Mouse (Mus musculus): ENCODE results near the gene Rabl6.

The Rabl6 gene

DNA sequence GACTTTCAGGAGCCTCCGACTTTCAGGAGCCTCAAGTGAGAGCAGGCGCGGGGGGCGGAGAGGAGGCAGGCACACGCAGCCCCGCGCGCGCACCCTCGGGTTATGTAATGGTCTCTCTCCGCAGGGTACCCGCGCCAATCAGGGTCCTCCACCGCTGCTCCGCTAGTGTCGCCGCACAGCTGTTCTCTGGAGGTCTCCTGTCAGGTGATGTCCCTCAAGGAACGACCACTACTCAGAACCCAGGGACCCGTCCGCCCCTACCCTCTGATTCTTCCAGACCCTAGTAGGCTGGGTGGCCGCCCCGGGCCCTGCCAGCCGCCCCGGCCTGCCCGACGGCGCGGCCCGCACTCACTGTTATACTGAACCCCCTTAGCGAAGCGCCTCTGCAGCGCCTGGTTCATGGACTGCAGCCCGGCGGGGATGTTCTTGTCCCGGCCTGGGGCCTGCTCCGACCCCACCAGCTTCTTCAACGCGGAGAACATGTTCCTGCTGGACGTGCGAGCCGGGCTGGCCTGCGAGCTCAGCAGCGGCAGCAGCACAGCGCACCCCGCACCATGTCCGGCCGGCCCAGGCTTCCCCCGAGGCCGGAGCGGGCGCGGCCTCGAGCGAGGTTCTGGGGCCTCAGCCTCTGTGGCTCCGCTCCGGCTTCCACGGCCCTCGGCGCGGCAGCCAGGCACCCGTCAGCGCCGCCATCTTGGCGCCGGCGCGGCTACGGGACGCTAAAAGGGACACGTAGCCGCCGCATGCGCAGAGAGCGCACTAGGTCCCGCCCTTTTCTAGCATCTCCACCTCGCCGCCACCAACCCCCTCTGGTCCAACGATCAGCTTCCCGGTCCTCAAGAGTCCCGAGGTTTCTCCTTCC lies at the start of gene Rabl6:
TSS of gene Rabl6 (minus strand) at position 761 of the 862 bp plus-strand sequence.
- DNase-seq (ENCODE audit: low spot score in 2 of 2) = peak; percentile 80 to 86

DNA sequence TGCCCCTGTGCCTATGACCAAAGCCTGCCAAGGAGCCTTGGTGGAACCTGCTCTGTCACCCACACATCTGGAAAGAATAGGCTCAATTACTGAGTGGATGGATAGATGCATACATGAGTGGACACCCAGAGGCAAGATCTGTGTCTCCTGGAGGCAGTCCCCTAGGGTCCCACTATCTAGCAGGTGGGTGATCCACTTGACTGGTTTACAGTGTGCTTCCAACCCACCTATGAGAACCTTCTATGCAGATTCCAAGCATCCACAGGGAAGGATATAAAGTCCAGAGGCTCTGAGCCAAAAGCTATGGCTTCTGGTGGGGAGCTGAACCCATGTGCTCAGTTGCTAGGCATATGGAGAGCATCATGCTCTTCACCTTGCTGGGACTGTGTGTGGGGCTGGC lies 49.3 kb upstream of the Rabl6 start, which contains the start of gene Lcn5:
TSS of gene Lcn5 (plus strand) at position 301 of the 400 bp plus-strand sequence.
- DNase-seq (ENCODE audit: low spot score in 2 of 2) = no peak

DNA sequence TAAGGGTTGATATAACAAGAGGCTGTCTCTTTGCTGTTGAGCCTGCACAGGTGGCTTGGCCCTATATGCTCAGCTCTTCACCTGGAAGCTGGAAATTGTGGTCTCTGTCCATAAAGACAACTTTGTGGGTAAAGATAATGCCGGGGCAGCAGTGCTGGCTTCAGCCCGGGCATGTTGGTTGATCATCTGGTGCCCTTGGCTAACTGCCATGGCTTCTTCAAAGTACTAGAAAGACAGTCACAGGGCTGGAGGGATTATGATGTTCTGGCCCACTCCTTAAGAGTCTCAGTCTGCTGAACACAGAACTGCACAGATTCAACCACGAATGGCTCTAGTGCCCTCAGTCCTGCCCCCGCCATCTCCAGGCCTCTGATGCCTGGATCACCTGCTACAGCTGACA lies 48.9 kb upstream of the Rabl6 start:
- no peak for DNase-seq (ENCODE audit: low spot score in 2 of 2)

DNA sequence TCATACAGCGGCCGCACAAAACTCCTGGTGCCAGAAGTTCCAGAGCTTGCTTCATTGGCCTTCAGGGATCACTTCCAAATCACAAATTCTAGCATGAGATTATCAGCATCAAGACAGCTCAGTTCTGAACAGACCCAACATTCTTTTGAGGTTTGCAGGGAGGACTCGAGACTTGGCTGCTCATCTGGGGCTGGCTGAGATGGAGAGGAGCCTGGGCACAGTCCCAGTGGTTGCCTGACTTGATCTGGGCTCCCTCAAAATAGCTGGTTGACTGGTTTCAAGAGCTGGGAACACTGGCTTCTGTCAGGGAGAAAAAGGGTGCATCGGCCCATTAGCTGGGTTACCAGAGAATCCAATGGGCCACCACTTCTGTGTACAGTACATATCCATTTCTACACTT lies 48.4 kb upstream of the Rabl6 start:
- DNase-seq (ENCODE audit: low spot score in 2 of 2) = peak in 1 of 2 experiments; percentile 10

DNA sequence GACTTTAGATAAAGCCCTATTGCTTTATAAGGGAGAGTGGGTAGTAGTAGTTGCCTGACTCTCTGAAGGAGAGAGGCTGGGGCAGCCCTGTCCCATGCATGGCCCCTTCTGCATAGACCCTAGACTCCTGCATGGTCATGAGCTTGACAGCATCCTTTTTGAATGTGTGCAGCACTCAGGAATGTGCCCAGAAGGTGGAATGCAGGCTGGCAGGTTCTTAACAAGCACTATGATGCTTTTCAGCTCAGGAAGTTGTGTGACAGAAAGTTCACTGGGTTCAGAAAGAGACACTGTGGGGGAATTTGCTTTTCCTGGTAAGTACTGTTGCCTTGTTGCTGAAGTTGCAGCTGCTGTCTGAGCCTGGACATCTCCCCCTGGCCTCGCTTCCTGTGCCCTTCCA lies 46.2 kb upstream of the Rabl6 start:
- no peak for DNase-seq (ENCODE audit: low spot score in 2 of 2)

DNA sequence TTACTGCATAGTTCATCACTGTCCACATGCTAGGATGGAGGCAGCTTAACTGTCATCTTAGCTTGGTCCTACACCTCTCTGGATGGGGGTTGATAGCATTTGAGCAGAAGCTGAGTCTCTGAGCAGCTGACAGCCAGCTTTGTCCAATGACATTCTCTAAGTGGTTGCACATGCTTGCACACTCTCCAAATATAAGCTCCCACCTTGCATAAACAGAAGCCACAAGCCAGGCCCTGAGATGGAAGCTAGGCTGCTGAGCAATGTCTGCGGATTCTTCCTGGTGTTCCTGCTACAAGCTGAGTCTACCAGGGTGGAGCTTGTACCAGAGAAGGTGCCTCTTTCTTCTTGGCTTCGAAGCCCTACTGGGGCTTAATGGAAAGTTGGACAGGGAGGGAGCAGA lies 44.6 kb upstream of the Rabl6 start, which contains the start of gene Lcn8:
TSS of gene Lcn8 (plus strand) at position 219 of the 400 bp plus-strand sequence.
- DNase-seq (ENCODE audit: low spot score in 2 of 2) = no peak

DNA sequence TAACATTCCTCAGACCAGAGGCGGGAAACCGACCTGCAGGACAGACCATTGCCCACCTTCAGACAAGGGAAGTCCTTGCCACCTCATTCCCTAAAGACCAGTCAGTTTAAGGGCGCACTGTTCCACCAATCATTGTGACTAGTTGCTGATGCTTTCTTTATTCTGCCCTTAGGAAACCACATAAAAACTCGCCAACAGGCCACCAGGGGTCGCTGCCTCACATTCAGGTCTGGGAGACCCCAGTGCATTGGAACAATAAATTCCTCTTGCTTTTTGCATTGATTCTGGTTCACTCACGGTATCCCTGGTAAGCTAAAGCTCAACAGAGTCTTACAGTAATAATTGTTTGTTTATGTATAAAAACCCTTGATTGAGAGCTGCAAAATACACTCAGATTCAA lies 31.6 kb upstream of the Rabl6 start:
- DNase-seq (ENCODE audit: low spot score in 2 of 2) = no peak

DNA sequence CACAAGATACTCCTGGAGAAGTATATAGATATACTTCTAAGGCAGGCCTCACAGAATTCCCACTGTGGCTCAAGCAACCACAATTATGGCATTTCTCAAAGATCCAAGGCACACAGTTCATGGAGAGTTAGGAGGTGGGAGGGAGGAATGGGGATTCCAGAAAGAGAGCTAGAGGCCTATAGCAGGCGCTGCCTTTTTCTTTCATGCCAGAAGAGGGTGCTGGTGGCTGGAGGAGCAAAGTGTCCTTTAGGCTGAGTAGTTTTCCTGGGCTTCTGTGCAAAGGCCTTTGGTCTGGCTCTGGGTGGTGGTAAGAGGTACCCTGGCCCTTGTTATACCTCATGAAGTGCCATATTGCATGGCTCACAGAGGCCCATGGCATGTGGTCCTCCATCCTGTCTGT lies 25.7 kb upstream of the Rabl6 start:
- no peak for DNase-seq (ENCODE audit: low spot score in 2 of 2)

DNA sequence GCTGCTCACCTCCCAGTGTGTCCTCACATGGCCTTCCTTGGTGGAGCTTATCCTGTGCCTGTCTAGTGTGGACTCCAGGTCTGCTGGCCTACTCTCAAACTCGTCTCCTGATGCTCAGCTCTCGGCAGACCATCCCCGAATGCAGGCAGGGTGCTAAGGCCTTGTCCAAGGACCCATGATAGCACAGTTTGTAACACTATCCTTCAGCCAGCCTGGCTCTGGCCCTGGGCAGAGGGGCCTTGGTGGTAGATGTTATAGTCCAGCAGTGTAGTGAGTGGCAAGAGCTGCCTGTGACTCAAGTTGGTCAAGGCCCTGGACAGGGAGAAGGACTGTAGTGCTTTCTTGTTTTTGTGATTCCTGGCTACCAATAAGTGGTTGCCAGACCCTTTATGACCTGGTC lies 25.3 kb upstream of the Rabl6 start:
- DNase-seq (ENCODE audit: low spot score in 2 of 2) = no peak

DNA sequence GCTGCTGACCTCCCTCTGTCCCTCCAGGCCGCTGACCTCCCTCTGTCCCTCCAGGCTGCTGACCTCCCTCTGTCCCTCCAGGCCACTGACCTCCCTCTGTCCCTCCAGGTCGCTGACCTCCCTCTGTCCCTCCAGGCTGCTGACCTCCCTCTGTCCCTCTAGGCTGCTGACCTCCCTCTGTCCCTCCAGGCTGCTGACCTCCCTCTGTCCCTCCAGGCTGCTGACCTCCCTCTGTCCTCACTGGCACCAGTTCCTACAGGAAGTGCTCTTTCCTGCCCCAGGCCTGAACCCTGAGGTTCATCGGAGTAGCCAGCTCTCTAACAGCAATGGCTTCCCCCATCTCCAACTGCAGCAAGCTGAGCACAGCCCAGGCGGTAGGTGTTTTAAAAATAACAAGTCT lies 20.4 kb upstream of the Rabl6 start:
- no peak for DNase-seq (ENCODE audit: low spot score in 2 of 2)

DNA sequence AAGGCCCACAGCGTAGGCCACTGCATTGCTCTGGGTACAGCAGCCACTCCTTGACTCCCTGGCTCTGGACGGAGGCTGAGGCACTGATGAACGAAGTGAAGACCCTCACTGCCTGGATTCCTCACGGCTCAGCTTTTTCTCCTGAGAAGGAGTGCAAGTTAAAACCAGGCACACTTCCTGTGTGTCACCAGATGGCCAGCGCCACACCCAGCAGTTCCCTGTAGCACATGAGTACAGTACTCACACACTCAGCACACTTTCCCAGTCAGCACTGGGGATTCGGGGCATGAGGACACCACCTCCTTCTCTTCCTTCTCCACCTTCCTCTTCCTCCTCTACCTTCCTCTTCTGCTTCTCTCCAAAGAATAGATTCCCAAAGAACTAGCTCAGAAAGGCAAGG lies 19.5 kb upstream of the Rabl6 start, which contains the start of gene Fcna:
TSS of gene Fcna (minus strand) at position 220 of the 400 bp plus-strand sequence.
- DNase-seq (ENCODE audit: low spot score in 2 of 2) = no peak

DNA sequence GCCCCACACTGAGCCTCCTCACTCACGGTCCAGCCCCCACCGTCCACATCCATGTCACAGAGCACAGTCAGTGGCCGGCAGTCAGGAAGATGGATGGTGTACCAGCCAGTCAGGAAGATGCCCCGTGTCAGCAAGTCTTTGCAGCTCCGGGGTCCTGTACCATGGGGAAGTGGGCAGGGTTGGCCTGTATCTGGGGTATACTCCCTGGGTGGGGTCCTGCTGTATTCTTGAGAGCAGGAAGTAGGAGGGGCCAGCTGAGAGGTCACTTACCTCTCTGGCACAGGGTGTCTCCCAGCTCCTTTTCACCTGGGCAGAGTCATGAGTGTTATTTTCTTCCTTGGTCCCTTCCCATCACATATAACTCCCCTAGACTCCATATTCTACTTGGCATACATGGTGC lies 17.7 kb upstream of the Rabl6 start:
- DNase-seq (ENCODE audit: low spot score in 2 of 2) = no peak

DNA sequence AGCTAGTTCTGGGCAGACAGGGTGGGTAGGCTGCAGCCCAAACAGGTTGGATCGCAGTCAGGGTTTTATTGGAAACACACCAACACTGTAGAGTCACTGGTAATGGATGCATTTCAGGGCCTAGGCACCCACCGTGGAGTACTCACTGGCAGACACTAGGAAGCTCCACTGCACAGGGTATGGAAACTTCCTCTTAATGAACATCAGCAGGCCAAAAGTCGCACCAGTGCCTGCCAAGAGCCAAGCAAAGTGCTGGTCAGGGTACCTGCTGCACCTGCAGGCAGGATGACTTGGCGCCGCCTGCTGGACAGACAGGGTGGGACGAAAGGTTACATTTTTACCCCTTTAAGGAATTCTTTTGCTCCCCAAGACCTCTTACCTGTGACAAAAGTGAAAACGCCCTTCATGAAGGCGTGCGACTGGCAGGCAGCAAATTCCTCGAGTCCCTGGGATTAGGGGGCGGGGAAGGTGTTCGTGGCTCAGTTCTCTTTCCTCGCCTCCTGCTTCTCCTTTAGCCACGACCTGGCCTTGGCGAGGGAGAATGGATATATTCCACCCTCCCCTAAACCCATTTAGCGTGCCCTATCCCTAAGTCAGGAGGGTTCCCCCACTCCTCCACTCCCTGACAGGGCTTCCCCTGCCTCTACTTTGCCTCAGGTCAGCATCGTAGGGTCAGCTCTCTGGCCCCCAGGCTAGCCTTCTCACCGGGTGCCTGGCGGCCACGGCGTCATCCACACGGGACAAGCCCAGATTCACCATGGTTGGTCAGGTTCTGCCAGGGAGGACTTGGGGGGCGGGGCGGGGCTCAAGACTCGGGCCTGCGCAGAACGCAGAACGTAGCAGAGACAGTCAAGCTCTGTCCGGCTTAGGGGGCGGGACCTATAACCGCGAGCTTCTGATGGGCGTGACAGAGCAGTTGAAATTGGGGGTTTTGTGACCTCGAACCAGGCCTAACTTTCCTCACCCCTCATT lies 13.2 kb upstream of the Rabl6 start, which contains the start of gene Tmem141:
TSS of gene Tmem141 (minus strand) at position 777 of the 972 bp plus-strand sequence.
- peak; percentile 86 to 90 for DNase-seq (ENCODE audit: low spot score in 2 of 2)

DNA sequence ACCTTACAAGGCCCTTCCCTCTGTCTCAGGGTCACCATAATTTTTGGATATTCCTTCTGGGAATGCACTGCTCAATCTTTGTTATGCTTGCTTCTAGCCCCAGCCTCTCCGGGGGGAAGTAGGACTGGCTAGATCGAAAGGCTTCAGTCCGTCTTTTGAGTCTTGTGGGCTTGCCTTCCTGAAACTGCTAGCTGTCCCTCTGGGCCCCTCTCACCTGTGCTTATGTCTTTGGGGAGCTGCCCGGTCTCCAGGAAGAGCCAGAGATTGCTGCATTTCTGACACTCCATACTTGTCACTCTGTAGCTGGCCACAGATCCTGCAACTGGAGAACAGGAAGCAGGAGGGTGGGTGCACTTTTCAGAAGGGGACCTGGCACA lies 12.5 kb upstream of the Rabl6 start:
- no peak for DNase-seq (ENCODE audit: low spot score in 2 of 2)

DNA sequence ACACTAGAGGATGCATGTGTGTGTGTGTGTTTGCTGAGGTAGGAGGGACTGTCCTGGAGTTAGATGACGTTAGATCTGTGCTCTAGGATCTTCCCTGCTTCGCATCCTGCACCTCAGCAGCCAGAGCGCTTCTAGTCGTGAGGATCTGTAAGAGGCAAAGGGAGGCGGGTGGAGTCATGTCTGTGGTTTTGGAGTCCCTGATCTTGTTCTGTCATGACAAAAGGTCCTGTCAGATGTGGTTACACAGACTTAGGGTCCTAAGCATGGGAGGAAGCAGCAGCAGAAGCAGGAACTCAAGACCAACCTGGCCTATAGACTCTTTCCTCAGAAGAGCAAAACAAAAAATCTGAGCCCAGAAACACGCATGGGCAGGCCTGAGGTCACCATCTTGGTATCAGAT lies 12.1 kb upstream of the Rabl6 start:
- DNase-seq (ENCODE audit: low spot score in 2 of 2) = no peak

DNA sequence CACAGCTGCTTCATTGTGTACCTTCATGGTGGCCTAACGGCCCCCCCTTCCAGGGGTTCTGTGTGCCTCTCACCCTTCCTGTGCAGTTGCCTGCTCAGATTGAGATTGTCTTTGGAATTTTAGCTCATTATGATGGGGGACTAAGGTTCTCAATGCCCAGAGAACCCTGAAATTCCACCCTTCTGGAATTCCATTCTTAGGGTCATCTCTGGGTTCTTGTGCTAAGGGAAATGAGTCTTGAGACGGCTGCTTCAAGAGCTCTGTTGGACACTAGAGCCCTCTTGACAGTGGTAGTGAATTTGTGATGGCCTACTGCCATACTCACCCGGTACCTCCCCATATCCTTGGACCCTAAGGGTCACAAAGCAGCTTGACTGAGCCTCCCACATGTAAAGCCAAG lies 9.3 kb upstream of the Rabl6 start, which contains the start of gene Ccdc183:
TSS of gene Ccdc183 (minus strand) at position 101 of the 400 bp plus-strand sequence.
- DNase-seq (ENCODE audit: low spot score in 2 of 2) = no peak

DNA sequence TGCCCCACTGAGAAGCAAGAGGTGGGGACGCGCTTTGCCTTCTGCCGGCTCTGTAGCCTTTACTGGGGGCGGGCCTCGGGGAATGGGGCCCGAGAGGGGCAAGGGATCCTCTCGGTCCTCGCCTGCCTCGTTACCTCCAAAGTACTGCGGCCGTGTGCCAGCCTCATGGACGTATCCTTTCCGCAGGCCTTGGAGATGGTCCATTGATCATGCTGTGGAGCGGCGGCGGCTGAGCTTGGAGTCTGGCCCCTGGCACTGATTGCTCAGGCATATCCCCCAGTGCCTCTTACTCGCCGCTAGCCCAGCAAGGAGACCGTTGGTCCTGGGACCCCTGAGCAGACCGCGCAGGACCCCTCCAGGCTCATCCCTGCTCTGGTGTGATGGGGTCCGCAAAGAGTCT lies 8.1 kb upstream of the Rabl6 start:
- DNase-seq (ENCODE audit: low spot score in 2 of 2) = no peak

DNA sequence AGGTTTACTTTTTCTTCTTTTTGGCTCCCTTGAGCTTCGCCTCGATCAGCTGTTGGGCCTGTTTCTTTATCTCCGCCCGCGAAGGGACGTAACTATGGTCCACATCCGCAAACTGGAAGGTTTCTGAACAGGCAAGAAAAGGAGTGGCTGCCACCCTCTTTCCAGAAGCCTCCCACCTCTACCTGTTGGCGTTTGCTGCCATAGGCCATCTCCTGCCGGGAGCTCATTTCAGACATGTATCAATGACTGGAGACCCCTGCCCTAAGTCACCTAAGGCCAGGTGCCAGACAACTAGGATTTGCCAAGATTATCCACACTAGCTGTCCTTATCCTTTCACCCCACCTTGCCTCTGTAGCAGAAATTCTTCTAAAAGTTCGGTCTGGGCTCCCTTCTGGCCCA lies 350 bp upstream of the Rabl6 start:
- no peak for DNase-seq (ENCODE audit: low spot score in 2 of 2)

DNA sequence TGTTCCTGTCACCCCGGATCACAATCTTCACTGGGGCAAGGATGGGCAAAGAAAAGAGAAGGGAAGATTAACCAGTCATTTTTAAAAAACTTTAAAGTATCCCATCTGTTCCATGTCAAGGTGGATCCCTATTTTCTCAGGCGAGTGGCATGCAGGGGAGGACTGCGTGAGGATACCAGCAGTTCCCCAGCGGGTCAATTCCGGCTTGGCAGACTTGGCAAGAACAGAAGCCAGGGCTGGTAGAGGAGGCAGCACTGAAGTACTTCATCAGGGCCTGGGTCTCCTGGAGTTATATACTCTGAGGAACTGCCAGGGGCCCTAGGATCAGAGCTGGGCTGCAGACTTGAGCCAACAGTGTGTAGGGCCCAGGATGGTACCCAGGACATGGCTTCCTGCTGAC lies 5.8 kb downstream of the Rabl6 start:
- no peak for DNase-seq (ENCODE audit: low spot score in 2 of 2)

DNA sequence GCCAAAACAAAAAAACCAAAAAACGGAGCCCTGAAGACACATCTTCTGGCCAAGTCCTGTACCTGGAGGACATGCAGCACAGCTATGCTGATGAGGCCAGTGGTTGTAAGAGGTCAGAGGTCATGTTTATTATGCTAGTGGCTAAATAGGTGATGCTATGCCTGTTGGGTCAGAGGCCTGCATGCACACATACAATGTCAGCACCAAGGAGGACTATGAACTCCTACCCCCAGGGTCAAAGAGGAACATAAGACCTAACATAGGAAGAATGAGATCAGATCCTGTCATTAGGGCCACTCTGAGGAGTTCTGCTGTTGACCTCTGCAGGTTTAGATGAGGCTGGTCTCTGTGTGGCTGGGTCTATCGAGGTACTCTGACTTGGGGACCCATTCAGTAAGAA lies 8.3 kb downstream of the Rabl6 start:
- no peak for DNase-seq (ENCODE audit: low spot score in 2 of 2)

DNA sequence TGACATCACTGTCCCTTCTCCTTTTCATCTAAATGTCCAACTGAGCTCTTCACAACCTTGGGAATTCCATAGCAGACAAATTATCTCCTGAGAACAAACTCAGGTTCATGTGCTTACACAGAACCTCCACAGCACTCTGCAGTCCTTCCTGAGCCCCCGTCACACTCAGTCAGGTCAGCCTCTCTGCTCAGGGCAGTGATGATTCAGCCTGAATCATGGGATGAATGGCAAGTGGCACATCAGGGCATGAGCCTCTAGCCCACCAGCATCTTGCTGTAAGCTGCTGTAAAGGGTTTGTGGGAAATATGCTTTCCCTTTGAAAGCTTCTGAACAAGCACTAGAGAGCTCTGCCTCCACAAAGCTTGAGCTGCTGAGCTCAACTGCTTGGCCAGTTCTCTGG lies 9.6 kb downstream of the Rabl6 start:
- DNase-seq (ENCODE audit: low spot score in 2 of 2) = no peak
